Mouse (Mus musculus) cerebellum, postnatal 4 days (tissue): ENCODE data around the gene Rbfox1.

Experiments
- DNase-seq, 2 experiments: peaks; one replicate each; pipeline ENCODE4 v3.0.0; 2022; ENCODE audit warnings: low spot score in 2 of 2, mixed read lengths in 1 of 2

Rbfox1 gene

GRCm38 (mm10) chr16:6095604-6096372 is 210.6 kb downstream of the Rbfox1 start:
- no peak for DNase-seq

GRCm38 (mm10) chr16:6097244-6098040 is 212.3 kb downstream of the Rbfox1 start:
- no peak for DNase-seq

- no peak for DNase-seq
Observed at GRCm38 (mm10) chr16:6098116-6098515, 213.0 kb downstream of the Rbfox1 start.

GRCm38 (mm10) chr16:6099598-6099997 is 214.4 kb downstream of the Rbfox1 start:
- no peak for DNase-seq

GRCm38 (mm10) chr16:6100421-6100877 is 215.3 kb downstream of the Rbfox1 start:
- DNase-seq, result no peak

GRCm38 (mm10) chr16:6103713-6104112 is 218.6 kb downstream of the Rbfox1 start:
- no peak for DNase-seq

DNA sequence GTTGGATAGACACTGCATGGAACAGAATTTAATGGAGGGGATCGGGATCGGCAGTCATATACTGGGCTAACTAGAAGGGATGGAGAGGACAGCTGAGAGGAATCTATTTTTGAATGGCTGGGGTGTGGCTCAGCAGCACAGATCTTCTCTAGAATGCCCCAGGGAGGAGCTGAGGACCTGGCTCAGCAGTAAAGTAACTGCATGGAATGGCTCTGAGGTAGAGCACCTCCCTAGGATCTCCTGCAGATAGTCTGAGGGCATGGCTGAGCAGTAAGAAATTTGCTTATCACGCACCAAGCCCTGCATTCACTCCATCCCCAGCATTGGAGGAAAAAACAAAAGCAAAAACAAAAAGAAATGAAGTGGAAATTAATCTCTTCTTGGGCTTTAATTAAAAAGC is 225.0 kb downstream of the Rbfox1 start:
- no peak for DNase-seq

- no peak for DNase-seq
Observed at GRCm38 (mm10) chr16:6113836-6114475, 228.8 kb downstream of the Rbfox1 start.

GRCm38 (mm10) chr16:6119472-6119871 is 234.3 kb downstream of the Rbfox1 start:
- DNase-seq, result no peak

DNA sequence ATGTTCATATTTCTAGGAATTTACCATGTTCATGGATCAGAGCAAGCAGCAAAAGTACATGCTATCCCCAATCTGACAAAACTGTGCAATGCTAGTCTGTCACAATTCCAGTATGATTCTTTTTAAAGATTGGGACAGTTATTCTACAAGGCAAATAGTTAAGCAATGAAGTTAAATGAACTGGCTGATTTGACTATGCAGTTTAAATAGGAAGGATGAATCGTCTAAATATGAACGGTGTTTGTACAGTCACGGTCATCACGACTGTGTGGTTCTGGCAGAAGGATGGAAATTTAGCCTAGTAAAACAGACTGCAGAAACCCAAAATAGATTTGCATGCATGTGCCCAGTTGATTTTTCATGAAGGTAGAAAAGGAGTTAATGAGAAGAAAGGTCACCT is 236.1 kb downstream of the Rbfox1 start:
- no peak for DNase-seq

GRCm38 (mm10) chr16:6122859-6123258 is 237.7 kb downstream of the Rbfox1 start:
- no peak for DNase-seq

DNA sequence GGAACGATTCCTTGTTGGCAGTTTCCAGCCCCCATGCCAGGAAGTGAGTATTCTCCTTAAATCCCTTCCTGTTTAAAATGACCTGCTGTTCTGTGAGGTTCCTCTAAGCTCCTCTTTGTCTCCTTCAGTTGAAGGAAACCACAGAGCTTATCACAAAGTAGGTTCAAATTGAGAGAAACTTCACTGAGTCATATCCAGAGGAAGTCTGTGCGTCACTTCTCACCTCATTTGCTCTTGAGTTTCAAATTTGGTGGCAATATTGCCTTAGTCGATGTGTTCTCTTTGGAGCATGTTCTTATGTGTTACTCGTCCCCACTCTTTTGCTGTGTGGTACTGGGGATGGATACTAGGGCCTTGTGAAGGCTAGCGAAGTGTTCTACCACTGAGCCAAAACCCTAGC is 243.2 kb downstream of the Rbfox1 start:
- no peak for DNase-seq

DNA sequence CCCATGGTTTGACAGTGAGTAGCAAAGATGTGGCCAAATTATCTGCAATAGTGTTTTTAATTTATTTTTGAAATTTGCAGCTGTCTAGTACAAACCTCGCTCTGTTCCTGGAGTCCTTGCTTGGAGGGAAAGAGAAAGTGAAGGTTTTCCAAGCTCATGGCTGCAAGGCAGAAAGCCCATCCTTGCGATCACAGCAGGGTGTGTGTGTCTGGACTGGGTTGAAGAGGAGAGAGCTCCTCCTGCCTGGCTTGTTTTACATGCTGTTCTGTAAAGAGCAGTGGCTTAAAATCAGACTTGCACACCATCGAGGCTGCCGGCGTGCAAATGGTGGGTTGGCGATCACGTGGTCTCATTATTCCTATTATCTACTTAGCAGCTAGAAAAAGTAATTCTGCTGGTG is 249.9 kb downstream of the Rbfox1 start:
- no peak for DNase-seq

DNA sequence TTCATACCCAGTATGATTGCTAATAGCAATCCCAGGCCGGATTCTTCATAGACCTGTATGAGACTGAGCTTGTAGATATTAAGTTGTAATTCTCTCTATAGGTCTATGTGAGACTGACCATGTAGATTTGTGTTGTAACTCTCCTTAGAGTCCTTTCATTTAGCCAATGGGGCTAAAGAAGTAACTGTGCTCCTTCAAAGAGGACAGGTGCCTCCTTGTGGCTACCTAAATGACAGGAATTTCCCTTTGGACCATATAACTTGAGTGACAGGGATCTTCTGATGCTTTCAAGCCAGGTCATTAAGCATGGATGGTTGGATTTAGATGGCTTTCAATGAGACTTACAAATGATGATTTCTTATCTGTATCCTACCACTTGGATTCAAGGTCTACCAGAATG is 254.3 kb downstream of the Rbfox1 start:
- DNase-seq, result no peak

DNA sequence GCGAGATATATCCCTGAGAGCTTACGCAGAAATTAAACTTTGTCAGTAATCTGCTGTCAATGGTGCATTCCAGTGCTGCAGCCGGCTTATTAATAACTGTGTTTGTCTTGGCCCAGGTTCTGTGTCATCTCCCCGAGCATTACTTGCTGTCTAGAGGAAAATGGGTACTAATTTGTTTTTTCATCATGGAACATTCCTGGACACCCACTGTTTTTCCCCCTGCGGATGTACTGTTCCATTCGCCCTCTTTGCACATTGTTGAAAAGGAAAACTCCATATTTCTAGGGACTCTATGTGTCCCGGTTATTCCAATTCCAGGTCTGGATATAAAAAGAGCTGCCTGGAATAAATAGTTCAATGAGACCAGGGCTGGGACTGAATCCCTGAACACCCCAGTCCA is 262.8 kb downstream of the Rbfox1 start:
- DNase-seq, result no peak

DNA sequence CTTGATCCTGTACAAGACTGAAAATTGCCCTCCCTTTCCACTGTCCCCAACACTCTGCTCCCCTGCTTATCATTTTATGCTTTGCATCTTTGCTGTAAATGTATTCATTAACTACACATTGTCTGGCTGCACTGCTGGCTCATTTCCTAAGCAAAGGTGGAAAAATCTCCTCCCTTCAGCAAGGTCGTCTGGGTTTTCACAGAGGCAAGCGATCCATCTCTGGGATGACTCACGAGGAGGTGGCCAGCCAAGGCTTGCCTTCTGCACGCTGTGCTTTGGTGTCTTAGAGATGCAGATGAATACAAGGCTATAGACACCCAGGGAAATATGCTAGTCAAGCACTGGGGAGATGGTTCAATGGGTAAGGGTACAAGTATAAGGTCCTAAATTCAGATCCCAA is 264.2 kb downstream of the Rbfox1 start:
- no peak for DNase-seq

GRCm38 (mm10) chr16:6155556-6155955 is 270.4 kb downstream of the Rbfox1 start:
- DNase-seq, result no peak

DNA sequence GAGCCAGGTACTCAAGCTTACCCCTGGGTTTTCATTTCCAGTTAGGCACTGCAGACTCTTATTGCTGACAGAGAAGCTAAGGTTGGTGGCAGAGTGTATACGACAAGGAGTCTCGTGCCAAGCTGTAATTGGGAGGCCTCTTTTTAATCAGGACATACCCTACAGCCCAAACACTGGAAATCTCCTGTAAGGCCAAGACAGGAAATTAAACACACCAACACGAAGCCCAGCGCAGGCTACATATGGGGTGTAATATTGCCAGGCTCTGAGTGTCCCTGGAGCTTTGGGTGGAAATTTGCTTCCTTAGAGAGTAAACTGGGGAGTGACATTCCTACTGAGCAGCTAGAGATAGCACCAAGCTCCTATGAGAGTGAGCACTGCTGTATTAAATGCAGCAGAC is 279.3 kb downstream of the Rbfox1 start:
- DNase-seq, result no peak

DNA sequence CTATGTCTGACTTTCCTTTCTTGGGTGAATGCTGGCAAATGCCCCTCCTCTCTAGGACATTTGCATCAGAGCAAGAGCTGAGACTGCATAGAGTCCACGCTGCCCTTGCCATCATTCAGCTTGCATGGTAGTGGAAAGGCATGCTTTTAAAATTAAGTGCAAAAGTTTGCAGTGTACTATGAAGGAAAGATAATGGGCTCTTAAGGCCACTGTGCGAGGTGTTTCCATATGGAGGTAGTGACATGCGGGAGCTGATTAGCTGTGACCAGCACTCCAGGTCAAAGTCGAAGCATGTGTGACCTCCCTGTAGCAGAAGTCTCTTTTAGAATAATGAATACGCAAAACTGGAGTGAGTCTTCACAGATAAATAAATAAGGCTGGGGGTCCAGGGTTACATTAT is 284.2 kb downstream of the Rbfox1 start:
- no peak for DNase-seq

DNA sequence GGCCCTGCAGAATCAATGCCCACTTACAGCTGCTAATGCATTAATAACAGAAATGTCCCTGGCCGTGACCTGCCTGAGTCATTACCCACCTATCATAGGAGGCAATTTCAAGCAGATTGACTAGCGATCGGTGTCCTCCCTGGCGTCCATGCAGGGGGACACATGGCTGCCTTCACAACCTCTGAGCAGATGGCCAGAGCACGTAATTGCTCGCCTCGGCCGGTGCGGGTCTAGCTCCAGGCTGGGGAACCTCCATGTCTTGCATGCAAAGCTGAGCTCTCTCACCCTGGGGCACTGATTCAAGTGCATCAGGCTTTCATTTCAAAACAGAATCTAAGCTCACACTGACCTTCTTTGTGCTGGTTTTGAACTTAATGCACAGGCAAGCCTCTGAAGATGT is 295.7 kb downstream of the Rbfox1 start:
- peak in 1 of 2 experiments; percentile 8 for DNase-seq

- DNase-seq, result no peak
Observed at GRCm38 (mm10) chr16:6182329-6182728, 297.2 kb downstream of the Rbfox1 start.

GRCm38 (mm10) chr16:6192358-6192757 is 307.2 kb downstream of the Rbfox1 start:
- no peak for DNase-seq

DNA sequence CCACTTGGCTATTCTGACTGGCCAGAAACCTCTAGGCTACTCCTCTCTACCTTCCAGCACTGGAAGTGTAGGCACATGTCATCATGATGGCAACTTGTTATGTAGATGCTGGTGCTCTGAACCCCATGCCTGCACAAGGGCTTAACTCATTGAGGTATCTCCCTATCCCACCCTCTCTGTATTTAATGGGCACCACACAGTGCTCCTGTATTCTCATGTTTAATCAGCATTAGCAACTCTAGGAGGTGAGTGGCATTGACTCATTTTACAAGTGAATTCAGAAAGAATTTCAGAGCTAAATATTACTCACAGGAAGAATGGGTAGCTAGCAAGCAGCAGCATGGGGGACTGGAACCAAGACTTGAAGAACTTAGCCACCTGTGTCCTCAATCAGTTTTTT is 321.3 kb downstream of the Rbfox1 start:
- DNase-seq, result no peak
